Mouse (Mus musculus) hindbrain, embryonic 16.5 days (tissue): ENCODE results near the gene Olfr799. TPM values are rescaled to one million over a fixed set of nuclear protein-coding genes. Genes with fewer than 3 reads are reported as not detected.

Source experiments
- polyA plus RNA-seq: library from polyadenylated mRNA; unstranded; fragments of >200 nt; fragmentation: Nextera tagmentation; extraction: Ambion mirVana; gene quantifications from 2 replicates; pipeline ENCODE4 v1.2.1, GENCODE M21; 2015

Gene Olfr799
- polyA plus RNA-seq, 1 experiment from 2014 or later, result not detected

Other genes starting within 250 kb of the Olfr799 start
- gene Olfr785, start 232.1 kb upstream of the Olfr799 start, polyA plus RNA-seq, result not detected in 2 replicates
- not detected in 2 replicates for gene Olfr786, start 210.2 kb upstream of the Olfr799 start, polyA plus RNA-seq
- gene Olfr787, start 175.6 kb upstream of the Olfr799 start, polyA plus RNA-seq, result not detected in 2 replicates
- not detected in 2 replicates for gene Olfr788, start 166.5 kb upstream of the Olfr799 start, polyA plus RNA-seq
- not detected in 2 replicates for gene Olfr789, start 152.7 kb upstream of the Olfr799 start, polyA plus RNA-seq
- not detected in 2 replicates for gene Olfr790, start 139.0 kb upstream of the Olfr799 start, polyA plus RNA-seq
- gene Olfr791, start 115.7 kb upstream of the Olfr799 start, polyA plus RNA-seq, result not detected in 2 replicates
- gene Olfr792, start 98.3 kb upstream of the Olfr799 start, polyA plus RNA-seq, result not detected in 2 replicates
- not detected in 2 replicates for gene Olfr794, start 69.8 kb upstream of the Olfr799 start, polyA plus RNA-seq
- gene Olfr796, start 24.9 kb upstream of the Olfr799 start, polyA plus RNA-seq, result not detected in 2 replicates
- not detected in 2 replicates for gene Olfr798, start 9.6 kb upstream of the Olfr799 start, polyA plus RNA-seq
- not detected in 2 replicates for gene Olfr800, start 20.2 kb downstream of the Olfr799 start, polyA plus RNA-seq
- gene Olfr801, start 36.4 kb downstream of the Olfr799 start, polyA plus RNA-seq, result not detected in 2 replicates
- gene Olfr802, start 50.7 kb downstream of the Olfr799 start, polyA plus RNA-seq, result 0.02 TPM in 1 of 2 replicates, not detected in the other
- gene Olfr803, start 56.8 kb downstream of the Olfr799 start, polyA plus RNA-seq, result not detected in 2 replicates
- gene Olfr804, start 65.7 kb downstream of the Olfr799 start, polyA plus RNA-seq, result not detected in 2 replicates
- not detected in 2 replicates for gene Olfr805, start 91.9 kb downstream of the Olfr799 start, polyA plus RNA-seq
- gene Olfr806, start 104.4 kb downstream of the Olfr799 start, polyA plus RNA-seq, result not detected in 2 replicates
- not detected in 2 replicates for gene Olfr807, start 120.3 kb downstream of the Olfr799 start, polyA plus RNA-seq
- not detected in 2 replicates for gene Olfr808, start 128.0 kb downstream of the Olfr799 start, polyA plus RNA-seq
- gene Olfr809, start 137.2 kb downstream of the Olfr799 start, polyA plus RNA-seq, result not detected in 2 replicates
- not detected in 2 replicates for gene Olfr810, start 157.4 kb downstream of the Olfr799 start, polyA plus RNA-seq
- not detected in 2 replicates for gene Olfr811, start 166.9 kb downstream of the Olfr799 start, polyA plus RNA-seq
- gene Olfr812, start 208.6 kb downstream of the Olfr799 start, polyA plus RNA-seq, result not detected in 2 replicates
- gene Olfr813, start 217.9 kb downstream of the Olfr799 start, polyA plus RNA-seq, result not detected in 2 replicates
- not detected in 2 replicates for gene Olfr814, start 242.4 kb downstream of the Olfr799 start, polyA plus RNA-seq